Mouse (Mus musculus) midbrain, postnatal 0 days (tissue): ENCODE results near the gene Rap1gap. TPM values are rescaled to one million over a fixed set of nuclear protein-coding genes. Genes with fewer than 3 reads are reported as not detected.

Source experiments
- ATAC-seq: fragments of 200-750 bp; cut with Nextera tagmentation; 2 replicates; pipeline ENCODE4 v1.8.0; 2017; ENCODE audit warnings: moderate number of reproducible peaks, mild to moderate bottlenecking, moderate TSS enrichment, moderate library complexity; ENCODE audit not compliant: low FRiP score
- DNase-seq: peaks from one replicate; pipeline ENCODE4 v3.0.0-alpha.2; 2015; ENCODE audit warnings: low spot score
- H3K27ac ChIP-seq: fragments of 300-500 bp; sonication (generic); 2 replicates; pipeline ENCODE4 v1.5.1; 2014; ENCODE audit warnings: low read depth, mild to moderate bottlenecking, low read length, mixed read lengths
- H3K27me3 ChIP-seq: fragments of 300-500 bp; sonication (generic); 2 replicates; pipeline ENCODE4 v1.6.1; 2014; ENCODE audit warnings: low read length, control low read depth, mixed read lengths; ENCODE audit not compliant: insufficient read depth
- H3K36me3 ChIP-seq: fragments of 300-500 bp; sonication (generic); 2 replicates; pipeline ENCODE4 v1.6.1; 2014; ENCODE audit warnings: low read length, control low read depth, mixed read lengths; ENCODE audit not compliant: insufficient read depth
- H3K4me1 ChIP-seq: fragments of 300-500 bp; sonication (generic); 2 replicates; pipeline ENCODE4 v1.6.1; 2014; ENCODE audit warnings: mild to moderate bottlenecking, control low read depth, antibody characterized with exemption, low read length, mixed read lengths; ENCODE audit not compliant: insufficient read depth
- H3K4me2 ChIP-seq: fragments of 300-500 bp; sonication (generic); 2 replicates; pipeline ENCODE4 v1.6.1; 2014; ENCODE audit warnings: low read depth, mild to moderate bottlenecking, low read length, mixed read lengths; ENCODE audit not compliant: poor library complexity, severe bottlenecking
- H3K4me3 ChIP-seq: fragments of 300-500 bp; sonication (generic); 2 replicates; pipeline ENCODE4 v1.5.1; 2014; ENCODE audit warnings: low read depth, mild to moderate bottlenecking, low read length, moderate library complexity
- H3K9ac ChIP-seq: fragments of 300-500 bp; sonication (generic); replicated peaks from 2 replicates; pipeline ENCODE4 v1.6.1; 2014; ENCODE audit warnings: mild to moderate bottlenecking, low read length, moderate library complexity, mixed read lengths; ENCODE audit not compliant: poor library complexity, severe bottlenecking
- H3K9me3 ChIP-seq: fragments of 300-500 bp; sonication (generic); 2 replicates; pipeline ENCODE4 v1.6.1; 2016; ENCODE audit warnings: low read length, control low read depth
- CTCF ChIP-seq: IDR thresholded peaks from 2 replicates; pipeline ENCODE4 v1.5.1; 2016; ENCODE audit warnings: antibody characterized with exemption, mild to moderate bottlenecking
- WGBS: fragments of 180-500 bp; shearing (Covaris S2); extraction: QIAGEN DNeasy Blood & Tissue Kit; methylation state at CpG from one replicate; pipeline ENCODE4 v1.1.7; 2014; 5-methylcytosine and 5-hydroxymethylcytosine counted together
- polyA plus RNA-seq: library from polyadenylated mRNA; unstranded; fragments of >200 nt; fragmentation: Nextera tagmentation; extraction: Ambion mirVana; gene quantifications from 2 replicates; pipeline ENCODE4 v1.2.1, GENCODE M21; 2015
- total RNA-seq: library from RNA; depleted of rRNA; stranded (reverse); fragments of >200 nt; gene quantifications from 2 replicates; pipeline ENCODE4 v1.2.3, GENCODE M21; 2014

The Rap1gap gene
- total and polyA plus RNA-seq, 2 experiments from 2014 or later, result 115 to 270 TPM

DNA sequence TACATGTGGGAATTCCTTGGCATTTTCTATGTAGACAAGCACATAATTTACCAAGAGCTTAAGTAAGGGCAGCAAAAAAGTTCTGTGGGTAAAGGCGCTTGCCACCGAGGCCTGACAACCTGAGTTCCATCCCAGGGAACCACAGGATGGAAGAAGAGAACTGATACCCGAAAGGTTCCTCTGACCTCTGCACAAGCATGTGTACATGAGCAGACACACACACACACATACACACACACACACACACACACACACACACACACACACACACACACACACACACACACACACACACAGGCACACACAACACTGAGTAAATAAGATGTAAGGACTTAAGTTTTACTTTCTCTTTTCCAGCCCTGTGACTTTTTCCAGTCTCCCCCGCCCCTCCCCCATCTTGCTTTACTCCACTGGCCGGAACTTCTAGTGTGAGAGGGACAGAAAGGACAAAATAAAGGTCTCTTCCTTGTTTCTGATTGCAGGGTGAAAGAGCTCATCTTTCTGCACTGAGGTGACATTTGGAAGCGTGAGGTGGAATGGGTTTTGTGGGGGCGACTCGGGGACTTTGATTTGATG is 99.5 kb downstream of the Rap1gap start:
- ATAC-seq, result no peak
- Histone ChIP-seq H3K27ac (no peak overlapping the region), H3K4me1 (no peaks in the 10 kb centered on the region)

DNA sequence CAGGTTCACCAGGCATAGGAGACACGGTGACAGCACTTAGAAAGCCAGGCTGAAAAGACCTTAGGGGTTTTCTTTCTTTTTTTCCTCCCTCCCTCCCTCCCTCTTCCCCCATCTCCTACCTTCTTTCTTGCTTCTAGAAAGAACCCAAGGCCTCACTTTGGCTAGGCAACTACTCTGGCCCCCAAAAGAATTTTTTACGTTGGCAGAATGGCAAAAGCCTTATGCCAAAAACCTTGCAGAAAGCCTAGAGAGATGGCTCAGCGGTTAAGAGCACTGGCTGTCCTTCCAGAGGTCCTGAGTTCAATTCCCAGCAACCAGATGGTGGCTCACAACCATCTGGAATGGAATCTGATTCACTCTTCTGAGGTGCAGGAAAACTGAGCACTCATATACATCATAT is 100.1 kb downstream of the Rap1gap start:
- WGBS, result 58% methylated on average over 3 of the region's 3 CpGs

More for the DNA sequence above, 99.5 kb downstream of the Rap1gap start:
- DNase-seq, result no peak
- no peak overlapping the region for H3K4me3 ChIP-seq
- no peak overlapping the region for H3K9ac ChIP-seq
- WGBS, result 68% methylated on average over 8 of the region's 8 CpGs
- H3K4me2 ChIP-seq, result no peak overlapping the region
- TF ChIP-seq CTCF, result no peak
- no peaks in the 10 kb centered on the region for H3K9me3 ChIP-seq
- H3K36me3 ChIP-seq, result no peaks in the 10 kb centered on the region
- H3K27me3 ChIP-seq, result no peaks in the 10 kb centered on the region

DNA sequence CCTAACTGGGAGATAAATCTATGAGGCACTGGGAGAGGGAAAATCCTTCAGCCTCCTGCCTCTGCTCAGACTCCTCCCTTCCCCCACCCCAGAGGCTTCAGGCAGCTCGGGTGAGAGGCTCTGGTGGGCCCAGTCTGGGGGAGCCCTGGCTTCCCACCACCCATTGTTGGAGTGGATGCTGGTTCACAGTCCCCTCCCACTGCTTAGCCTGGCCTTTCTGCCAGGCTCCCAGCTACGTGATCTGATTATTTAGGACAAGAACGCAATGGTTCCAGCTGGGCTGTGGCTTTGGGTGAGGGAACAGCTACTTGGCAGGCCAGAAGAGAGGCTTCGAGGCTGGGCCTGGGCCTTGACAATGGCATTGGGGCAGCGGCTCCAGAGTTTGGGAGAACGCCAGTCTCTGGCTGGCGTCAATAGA is 101.0 kb downstream of the Rap1gap start:
- peak overlapping the region; percentile 55; the same call in 1 of the 2 replicates for H3K27ac ChIP-seq

More for the DNA sequence above, 100.1 kb downstream of the Rap1gap start:
- H3K9ac ChIP-seq, result no peak overlapping the region
- no peaks in the 10 kb centered on the region for H3K9me3 ChIP-seq
- DNase-seq, result peak; percentile 65
- H3K4me3 ChIP-seq, result no peak overlapping the region
- H3K4me2 ChIP-seq, result no peak overlapping the region
- no peak for ATAC-seq
- TF ChIP-seq CTCF, result no peak
- H3K4me1 ChIP-seq, result no peaks in the 10 kb centered on the region
- no peaks in the 10 kb centered on the region for H3K27me3 ChIP-seq
- H3K27ac ChIP-seq, result no peak overlapping the region
- H3K36me3 ChIP-seq, result no peaks in the 10 kb centered on the region

DNA sequence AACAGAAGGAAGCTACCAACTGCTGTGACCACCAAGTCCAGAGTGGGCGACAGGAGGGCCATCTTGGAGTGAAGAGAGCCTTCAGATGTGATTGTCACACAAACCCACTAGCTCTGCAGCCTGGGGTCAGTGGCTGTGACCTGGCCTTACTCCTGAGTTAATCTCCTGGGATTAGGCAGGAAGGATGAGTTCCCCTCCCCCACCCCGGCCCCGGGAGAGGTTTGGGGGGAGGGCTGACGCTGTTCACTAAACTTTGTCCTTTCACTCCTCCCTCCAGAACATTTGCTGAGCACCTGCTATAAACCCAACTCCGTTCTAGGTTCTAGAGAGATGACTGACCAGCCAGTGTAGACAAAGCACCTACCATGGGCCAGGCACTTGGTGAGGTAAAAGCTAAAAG is 101.8 kb downstream of the Rap1gap start:
- Histone ChIP-seq H3K36me3 (no peaks in the 10 kb centered on the region), H3K4me1 (no peaks in the 10 kb centered on the region), H3K27me3 (no peaks in the 10 kb centered on the region), H3K4me3 (no peak overlapping the region), H3K9ac (no peak overlapping the region), H3K4me2 (no peak overlapping the region), H3K27ac (no peak overlapping the region), H3K9me3 (no peaks in the 10 kb centered on the region)
- TF ChIP-seq CTCF, result no peak
- DNase-seq (no peak), ATAC-seq (no peak)
- 28% methylated on average over 5 of the region's 5 CpGs for WGBS

More for the DNA sequence above, 101.0 kb downstream of the Rap1gap start:
- Histone ChIP-seq H3K9me3 (no peaks in the 10 kb centered on the region), H3K4me1 (no peaks in the 10 kb centered on the region), H3K4me2 (no peak overlapping the region), H3K27me3 (no peaks in the 10 kb centered on the region), H3K36me3 (no peaks in the 10 kb centered on the region), H3K4me3 (no peak overlapping the region), H3K9ac (no peak overlapping the region; the same call in 1 of the 2 replicates)
- DNase-seq (peak; percentile 94), ATAC-seq (peak; percentile 87)
- no peak for TF ChIP-seq CTCF
- 16% methylated on average over 7 of the region's 7 CpGs for WGBS

DNA sequence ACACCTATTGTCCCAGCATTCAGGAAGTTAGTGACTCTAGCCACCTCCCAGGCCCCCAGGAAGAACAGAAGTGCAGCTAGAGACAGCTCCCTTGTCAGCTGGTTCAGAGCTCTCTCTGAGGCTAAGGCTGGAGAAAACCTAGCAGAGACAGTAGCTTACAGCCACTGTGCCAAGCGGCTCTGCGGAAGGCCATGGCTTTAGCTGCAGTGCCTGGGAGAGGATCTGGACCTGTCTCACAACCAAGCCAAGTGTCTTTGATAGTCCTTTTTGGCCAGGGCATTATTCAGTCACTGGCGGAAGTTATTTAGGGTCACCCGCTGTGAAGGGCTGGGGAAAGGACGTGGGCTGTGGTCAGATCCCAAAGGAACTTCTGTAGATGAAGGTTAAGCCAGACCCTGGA is 103.9 kb downstream of the Rap1gap start:
- Histone ChIP-seq H3K27ac (0 out of 2 replicates have a peak overlapping the region, but pooled peaks have one; percentile 3), H3K4me2 (no peak overlapping the region)
- 67% methylated on average over 5 of the region's 5 CpGs for WGBS

DNA sequence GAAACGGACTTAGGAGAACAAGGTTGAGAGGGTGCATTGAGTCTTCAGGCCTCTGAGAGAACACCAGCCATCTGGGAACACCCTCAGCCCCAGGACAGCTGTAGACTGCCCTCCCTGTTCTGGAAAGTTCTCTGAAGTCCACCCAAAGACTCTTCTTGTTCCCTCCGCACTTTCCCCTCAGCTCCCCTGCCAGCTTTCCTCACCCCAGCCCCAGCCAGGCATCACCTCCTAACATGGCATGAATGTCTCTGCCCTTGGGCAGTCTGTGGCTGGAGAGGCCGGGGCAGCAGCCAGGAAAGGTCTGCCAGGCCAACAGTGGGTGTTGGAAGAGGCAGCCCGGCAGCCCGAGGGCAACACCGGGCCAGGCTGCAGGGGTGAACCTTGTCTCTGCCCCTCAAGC is 104.3 kb downstream of the Rap1gap start:
- Histone ChIP-seq H3K4me1 (no peaks in the 10 kb centered on the region), H3K9me3 (no peaks in the 10 kb centered on the region), H3K36me3 (no peaks in the 10 kb centered on the region), H3K9ac (no peak overlapping the region), H3K27me3 (no peaks in the 10 kb centered on the region), H3K4me2 (no peak overlapping the region), H3K27ac (no peak overlapping the region), H3K4me3 (no peak overlapping the region)
- TF ChIP-seq CTCF, result no peak
- no peak for ATAC-seq
- DNase-seq, result no peak
- WGBS, result 82% methylated on average over 6 of the region's 6 CpGs

More for the DNA sequence above, 103.9 kb downstream of the Rap1gap start:
- TF ChIP-seq CTCF, result no peak
- DNase-seq (no peak), ATAC-seq (no peak)
- H3K27me3 ChIP-seq, result no peaks in the 10 kb centered on the region
- no peaks in the 10 kb centered on the region for H3K9me3 ChIP-seq
- H3K4me3 ChIP-seq, result no peak overlapping the region
- H3K9ac ChIP-seq, result no peak overlapping the region
- H3K36me3 ChIP-seq, result no peaks in the 10 kb centered on the region
- no peaks in the 10 kb centered on the region for H3K4me1 ChIP-seq
